Mouse (Mus musculus) lung, embryonic 14.5 days (tissue): ENCODE measurements around the gene Eaf2. TPM values are rescaled to one million over a fixed set of nuclear protein-coding genes. Genes with fewer than 3 reads are reported as not detected.
A peak's percentile ranks its signal among the peaks of the same experiment; 100 is the strongest.
"Not testable (repeated sequence)": the region's sequence is repeated elsewhere in the genome, so short reads cannot be mapped to it uniquely, and the experiment has no call there.

Experiments used
- ATAC-seq: fragments of 200-750 bp; cut with Nextera tagmentation; 2 replicates; pipeline ENCODE4 v1.8.0; 2017; ENCODE audit warnings: mild to moderate bottlenecking, moderate TSS enrichment, moderate library complexity; ENCODE audit not compliant: insufficient read depth
- DNase-seq: peaks from one replicate; pipeline ENCODE4 v3.0.0-alpha.2; 2015
- H3K27ac ChIP-seq: fragments of 300-500 bp; sonication (generic); 2 replicates; pipeline ENCODE4 v1.5.1; 2014; ENCODE audit warnings: low read depth, mild to moderate bottlenecking, moderate library complexity
- H3K27me3 ChIP-seq: fragments of 300-500 bp; sonication (generic); 2 replicates; pipeline ENCODE4 v1.6.1; 2014; ENCODE audit warnings: low read length, control low read depth; ENCODE audit not compliant: insufficient read depth
- H3K36me3 ChIP-seq: fragments of 300-500 bp; sonication (generic); 2 replicates; pipeline ENCODE4 v1.6.1; 2014; ENCODE audit warnings: control low read depth; ENCODE audit not compliant: insufficient read depth
- H3K4me1 ChIP-seq: fragments of 300-500 bp; sonication (generic); 2 replicates; pipeline ENCODE4 v1.6.1; 2014; ENCODE audit warnings: antibody characterized with exemption, control low read depth; ENCODE audit not compliant: insufficient read depth
- H3K4me2 ChIP-seq: fragments of 300-500 bp; sonication (generic); 2 replicates; pipeline ENCODE4 v1.6.1; 2014; ENCODE audit warnings: mild to moderate bottlenecking
- H3K4me3 ChIP-seq: fragments of 300-500 bp; sonication (generic); 2 replicates; pipeline ENCODE4 v1.5.1; 2014; ENCODE audit warnings: low read depth, low read length
- H3K9ac ChIP-seq: fragments of 300-500 bp; sonication (generic); 2 replicates; pipeline ENCODE4 v1.6.1; 2014
- H3K9me3 ChIP-seq: fragments of 300-500 bp; sonication (generic); 2 replicates; pipeline ENCODE4 v1.6.1; 2016; ENCODE audit warnings: low read depth, low read length, control low read depth
- CTCF ChIP-seq: IDR thresholded peaks from 2 replicates; pipeline ENCODE4 v1.5.1; 2016; ENCODE audit warnings: antibody characterized with exemption, low read depth
- WGBS: fragments of 180-500 bp; shearing (Covaris S2); extraction: QIAGEN DNeasy Blood & Tissue Kit; methylation state at CpG from one replicate; pipeline ENCODE4 v1.1.7; 2014; 5-methylcytosine and 5-hydroxymethylcytosine counted together
- polyA plus RNA-seq: library from polyadenylated mRNA; unstranded; fragments of >200 nt; fragmentation: Nextera tagmentation; extraction: Ambion mirVana; gene quantifications from 2 replicates; pipeline ENCODE4 v1.2.1, GENCODE M21; 2014

The Eaf2 gene
- polyA plus RNA-seq, 1 experiment from 2014 or later = 0.99 TPM

DNA sequence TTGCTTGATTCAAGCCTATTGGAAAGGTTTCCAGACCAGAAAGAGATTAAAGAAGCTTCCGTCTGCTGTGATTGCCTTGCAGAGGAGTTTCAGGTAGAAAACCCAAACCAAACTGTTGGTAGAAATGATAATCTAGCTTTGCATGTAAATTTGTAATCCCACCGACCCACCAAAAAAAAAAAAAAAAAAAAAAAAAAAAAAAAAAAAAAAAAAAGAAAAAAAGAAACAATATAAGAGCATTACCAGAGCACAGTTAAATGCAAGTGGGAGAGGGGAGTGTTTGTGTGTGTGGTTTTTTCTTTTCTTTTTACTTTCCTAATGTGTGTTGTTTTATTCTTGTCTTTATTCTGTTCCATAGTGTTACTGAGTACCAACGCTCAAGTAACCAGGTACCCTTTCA is 23.6 kb downstream of the Eaf2 start:
- DNase-seq (no peak), ATAC-seq (no peak)
- peaks cover 19% of the 10 kb centered on the region for H3K36me3 ChIP-seq
- no peak overlapping the region for H3K4me3 ChIP-seq
- no peak overlapping the region for H3K27ac ChIP-seq
- H3K27me3 ChIP-seq = no peaks in the 10 kb centered on the region
- no peaks in the 10 kb centered on the region for H3K4me1 ChIP-seq
- no peak overlapping the region for H3K9ac ChIP-seq
- no peaks in the 10 kb centered on the region for H3K9me3 ChIP-seq
- TF ChIP-seq CTCF = no peak
- 87% methylated on average over 3 of the region's 3 CpGs for WGBS
- H3K4me2 ChIP-seq = no peak overlapping the region

DNA sequence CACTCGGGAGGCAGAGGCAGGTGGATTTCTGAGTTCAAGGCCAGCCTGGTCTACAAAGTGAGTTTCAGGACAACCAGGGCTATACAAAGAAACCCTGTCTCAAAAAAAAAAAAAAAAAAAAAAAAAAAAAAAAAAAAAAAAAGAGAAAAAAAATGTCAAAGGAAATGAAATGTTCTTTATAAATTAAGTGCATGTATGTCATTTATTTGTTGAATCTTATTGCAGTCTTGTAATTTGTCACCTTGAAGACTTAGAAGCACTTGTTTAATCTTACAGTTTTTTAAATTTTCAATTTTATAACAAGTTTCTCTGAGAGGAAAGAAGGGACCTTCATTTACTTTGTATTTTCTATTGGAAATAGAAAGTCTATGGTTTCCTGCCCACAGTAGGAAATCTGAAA is 27.9 kb downstream of the Eaf2 start:
- DNase-seq, H3K9me3 ChIP-seq, H3K4me1 ChIP-seq, H3K4me3 ChIP-seq, ATAC-seq, H3K9ac ChIP-seq, H3K27ac ChIP-seq, H3K4me2 ChIP-seq, H3K27me3 ChIP-seq: not testable (repeated sequence)
- H3K36me3 ChIP-seq = peaks cover 26% of the 10 kb centered on the region
- WGBS = 85% methylated on average over 1 of the region's 1 CpGs

DNA sequence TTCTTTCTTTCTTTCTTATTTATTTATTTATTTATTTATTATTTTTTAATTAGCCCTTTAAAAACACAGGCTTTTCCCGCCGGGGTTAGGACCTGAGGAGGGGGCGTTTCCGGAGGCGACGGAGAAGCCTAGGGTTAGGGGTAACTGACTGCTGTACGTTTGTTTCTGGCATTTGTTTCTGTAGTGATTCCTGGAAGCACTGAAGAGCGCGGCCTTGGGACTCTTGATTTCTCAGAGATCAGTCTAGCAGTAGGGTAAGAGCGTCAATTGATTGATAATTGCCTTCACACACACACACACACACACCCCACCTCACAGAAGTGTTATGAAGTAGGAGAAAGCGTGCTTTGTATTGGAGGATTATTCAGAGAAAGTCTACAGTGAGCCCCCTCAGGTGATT is 46.0 kb downstream of the Eaf2 start:
- H3K9ac ChIP-seq = peak overlapping the region; percentile 88
- ATAC-seq (peak; percentile 22), DNase-seq (peak; percentile 21)
- H3K4me1 ChIP-seq = no peaks in the 10 kb centered on the region
- H3K36me3 ChIP-seq = peaks cover 5% of the 10 kb centered on the region
- no peak overlapping the region for H3K27ac ChIP-seq
- H3K4me3 ChIP-seq = peak overlapping the region; percentile 87
- no peaks in the 10 kb centered on the region for H3K9me3 ChIP-seq
- TF ChIP-seq CTCF = no peak
- peak overlapping the region; percentile 86 for H3K4me2 ChIP-seq
- WGBS = 3% methylated on average over 11 of the region's 11 CpGs
- no peaks in the 10 kb centered on the region for H3K27me3 ChIP-seq

DNA sequence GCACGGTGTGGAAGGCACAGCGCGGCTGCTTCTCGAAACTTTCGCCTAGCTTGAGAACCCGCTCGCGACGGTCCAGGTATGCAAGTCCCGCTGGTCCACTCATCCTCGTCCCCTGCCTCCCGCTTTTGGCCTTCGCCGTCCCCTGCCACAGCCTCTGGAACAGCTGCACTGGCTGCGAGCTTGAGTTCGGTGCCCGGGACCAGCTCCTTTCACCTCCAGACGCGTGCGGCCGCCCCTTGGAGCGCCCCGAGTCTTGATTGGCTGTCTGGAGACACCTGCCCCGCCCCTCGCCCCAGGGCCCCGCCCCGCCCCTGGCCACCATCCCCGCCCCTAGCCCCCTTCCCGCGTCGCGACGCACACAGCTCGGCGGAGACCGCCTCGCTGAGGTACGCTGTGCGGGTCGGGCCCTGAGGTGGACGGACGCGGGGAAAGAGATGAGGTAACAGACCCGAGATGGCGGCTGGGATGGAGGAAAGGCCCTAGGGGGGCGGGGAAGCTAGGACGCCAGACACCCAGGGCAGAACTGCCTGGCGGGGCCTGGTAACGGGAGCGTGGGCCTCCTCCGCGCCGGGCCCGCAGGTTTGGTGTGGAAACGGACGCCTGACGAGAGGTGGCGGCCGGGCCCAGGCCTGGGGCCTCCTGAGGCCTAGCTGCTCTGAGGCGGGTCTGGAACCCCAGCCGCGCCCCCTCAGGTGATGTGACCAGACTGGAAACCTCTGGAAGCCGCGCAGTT is 46.6 kb downstream of the Eaf2 start, which contains the start of gene Iqcb1:
TSS of gene Iqcb1 (plus strand) at position 332 of the 733 bp plus-strand sequence.
- no peaks in the 10 kb centered on the region for H3K9me3 ChIP-seq
- no peaks in the 10 kb centered on the region for H3K4me1 ChIP-seq
- peak within 1 kb of the TSS; percentile 88 for H3K9ac ChIP-seq
- ATAC-seq = peak; percentile 99
- DNase-seq = peak; percentile 87
- H3K36me3 ChIP-seq = peaks cover 5% of the 10 kb centered on the region
- H3K27ac ChIP-seq = peak within 1 kb of the TSS; percentile 37; the same call in 1 of the 2 replicates
- no peaks in the 10 kb centered on the region for H3K27me3 ChIP-seq
- TF ChIP-seq CTCF = 0 out of 2 replicates have a peak, but pooled peaks have one; percentile 2
- H3K4me2 ChIP-seq = peak within 1 kb of the TSS; percentile 86
- WGBS = under 1% methylated on average over 62 of the region's 64 CpGs
- H3K4me3 ChIP-seq = peak within 1 kb of the TSS; percentile 87

DNA sequence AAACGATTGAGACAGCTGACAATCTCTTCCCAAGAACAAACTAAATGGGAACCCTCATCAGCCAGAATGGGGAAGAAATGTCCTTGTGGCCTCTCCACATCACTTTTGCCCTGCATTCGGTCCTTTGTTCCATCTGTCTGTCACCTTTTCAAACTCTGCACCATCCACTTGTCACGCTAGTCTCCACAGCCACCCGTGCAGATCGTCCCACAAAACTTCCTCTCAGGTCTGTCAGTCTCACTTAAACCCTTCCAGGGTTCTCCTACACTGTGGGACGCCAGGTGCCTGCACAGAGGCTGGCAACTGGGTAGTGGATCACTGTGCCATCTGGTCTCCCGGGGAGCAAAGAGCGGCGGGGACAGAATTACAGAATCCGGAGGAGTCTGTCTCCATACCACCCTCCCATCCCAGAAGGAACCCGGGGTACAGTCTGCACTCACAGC is 47.2 kb downstream of the Eaf2 start:
- Histone ChIP-seq H3K4me2 (peak overlapping the region; percentile 86), H3K36me3 (peaks cover 5% of the 10 kb centered on the region), H3K27me3 (no peaks in the 10 kb centered on the region), H3K9me3 (no peaks in the 10 kb centered on the region), H3K9ac (peak overlapping the region; percentile 88), H3K4me1 (no peaks in the 10 kb centered on the region), H3K27ac (no peak overlapping the region), H3K4me3 (peak overlapping the region; percentile 87)
- 5% methylated on average over 11 of the region's 11 CpGs for WGBS
- DNase-seq = no peak
- no peak for TF ChIP-seq CTCF
- no peak for ATAC-seq

DNA sequence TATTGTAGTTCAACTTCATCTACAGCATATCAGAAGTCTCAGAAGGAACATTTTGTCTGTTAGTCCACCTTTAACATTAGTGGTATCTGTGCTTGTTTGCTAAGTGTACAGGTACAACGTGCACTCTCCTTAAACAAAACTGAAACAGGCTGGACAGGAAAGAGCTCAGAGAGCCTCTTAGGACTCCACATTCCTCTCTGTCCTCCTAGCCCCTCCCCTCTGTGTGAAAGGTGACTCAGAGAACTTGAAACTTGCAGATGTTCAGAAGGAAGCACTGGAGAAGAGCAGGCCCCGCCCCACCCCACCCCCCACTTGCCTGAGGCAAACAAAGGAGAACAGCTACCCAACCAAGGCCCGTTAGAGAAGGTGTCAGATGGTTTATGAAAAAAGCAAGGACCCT is 53.3 kb downstream of the Eaf2 start:
- H3K36me3 ChIP-seq = no peaks in the 10 kb centered on the region
- no peak overlapping the region for H3K4me3 ChIP-seq
- no peaks in the 10 kb centered on the region for H3K9me3 ChIP-seq
- DNase-seq (peak; percentile 51), ATAC-seq (peak; percentile 69; the same call in 1 of the 2 replicates)
- no peaks in the 10 kb centered on the region for H3K4me1 ChIP-seq
- no peak overlapping the region for H3K27ac ChIP-seq
- no peak overlapping the region for H3K4me2 ChIP-seq
- TF ChIP-seq CTCF = no peak
- no peak overlapping the region for H3K9ac ChIP-seq
- 5% methylated on average over 3 of the region's 3 CpGs for WGBS
- H3K27me3 ChIP-seq = no peaks in the 10 kb centered on the region

DNA sequence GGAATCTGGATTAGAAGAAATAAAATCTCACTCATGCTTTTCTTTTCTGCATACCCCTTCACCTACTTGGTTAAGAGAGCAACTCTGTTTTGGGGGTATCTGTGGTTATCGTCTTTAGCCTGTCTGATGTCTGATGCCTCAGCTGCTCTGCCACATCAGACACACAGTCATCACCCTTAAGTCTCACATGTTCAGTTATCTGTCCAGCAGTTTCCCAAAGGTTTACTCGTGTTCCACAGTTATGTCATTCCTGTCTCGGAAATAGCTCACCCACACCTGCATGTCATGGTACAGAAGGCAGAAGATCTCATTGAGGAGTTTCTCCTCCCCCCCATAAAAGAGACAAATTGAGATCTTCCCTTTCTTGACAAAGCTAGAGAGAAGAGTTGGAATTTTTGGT is 54.1 kb downstream of the Eaf2 start:
- Histone ChIP-seq H3K9ac (no peak overlapping the region), H3K36me3 (no peaks in the 10 kb centered on the region), H3K27ac (no peak overlapping the region), H3K27me3 (no peaks in the 10 kb centered on the region), H3K4me2 (no peak overlapping the region), H3K9me3 (no peaks in the 10 kb centered on the region), H3K4me3 (no peak overlapping the region), H3K4me1 (no peaks in the 10 kb centered on the region)
- ATAC-seq (no peak), DNase-seq (no peak)
- no peak for TF ChIP-seq CTCF
- 60% methylated on average over 3 of the region's 3 CpGs for WGBS
